Mouse (Mus musculus): ENCODE data around the gene Wfdc21.

Wfdc21 gene

DNA sequence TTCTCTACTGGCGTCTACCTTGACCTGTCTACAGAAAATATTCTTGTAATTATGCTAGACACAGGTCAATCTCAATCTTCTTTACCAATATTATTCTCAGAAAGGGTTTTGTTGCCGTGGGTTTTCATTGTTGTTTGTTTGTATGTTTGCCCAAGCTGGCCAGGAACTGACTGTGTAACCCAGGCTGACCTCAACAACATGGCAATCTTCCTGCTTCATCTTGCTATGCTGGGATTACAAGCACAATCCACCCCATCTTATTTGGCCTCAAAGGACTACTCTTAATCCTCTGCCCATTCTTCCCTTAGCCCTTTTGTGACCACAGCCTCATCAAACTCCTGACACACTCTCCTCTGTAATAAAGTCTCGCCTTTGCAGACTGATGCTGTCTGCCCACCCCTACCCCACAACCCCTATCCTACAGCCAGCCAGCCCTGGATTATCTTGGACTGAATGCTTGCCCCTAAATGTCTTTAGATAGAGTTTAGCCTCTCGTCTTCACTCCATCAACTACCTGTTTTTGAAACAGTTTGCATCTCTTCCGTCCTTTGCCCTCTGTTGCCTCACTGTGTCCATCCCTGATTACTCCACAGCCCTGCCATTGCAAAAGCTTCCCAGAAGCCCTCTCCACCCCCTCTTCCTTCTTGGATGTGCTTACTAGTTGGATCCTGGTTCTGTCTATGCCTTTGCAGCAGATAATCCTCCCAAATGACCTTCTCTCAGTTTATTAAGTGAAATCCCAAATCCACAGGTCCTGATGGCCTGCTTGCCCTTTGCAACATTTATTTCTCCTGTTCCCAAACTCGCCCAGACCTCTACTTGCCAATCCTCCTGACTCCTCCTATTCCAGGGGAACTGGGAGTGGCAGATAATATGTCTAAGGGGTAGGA is 881 bp downstream of the Wfdc21 start:
- no peak for DNase-seq (ENCODE audit: extremely low read depth, insufficient read length, low spot score)

DNA sequence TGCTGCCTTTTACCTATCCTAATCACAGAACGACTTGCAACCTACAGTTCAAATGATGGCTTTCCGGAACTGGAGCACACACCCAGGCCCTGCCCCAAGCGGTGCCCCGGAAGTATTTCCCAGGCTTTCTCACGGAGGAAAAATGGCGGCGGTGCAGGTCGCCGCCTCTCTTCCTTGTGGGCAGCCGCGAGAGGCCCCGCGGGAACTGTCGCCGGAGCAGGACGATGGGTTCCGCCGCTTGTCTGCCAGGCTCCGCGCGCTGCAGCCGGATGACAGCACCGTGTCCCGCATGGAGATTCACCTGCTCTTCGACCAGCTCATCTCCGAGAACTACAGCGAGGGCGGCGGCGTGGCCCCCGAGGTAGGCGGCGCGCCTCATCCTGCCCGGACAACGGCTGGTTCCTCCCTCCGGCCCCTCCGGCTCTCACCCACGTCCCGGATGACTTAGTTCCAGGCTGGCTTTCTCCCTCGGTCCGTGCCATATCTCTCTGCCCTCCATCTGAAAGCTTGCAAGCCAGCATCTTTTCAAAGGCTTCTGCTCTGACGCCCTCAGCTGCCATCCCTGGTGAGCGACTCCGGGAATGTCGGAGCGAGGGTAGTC is 6.9 kb downstream of the Wfdc21 start, which contains the start of gene Heatr6:
TSS of gene Heatr6 (plus strand) at position 116 of the 601 bp plus-strand sequence.
- peak; percentile 89 for DNase-seq (ENCODE audit: extremely low read depth, insufficient read length, low spot score)

DNA sequence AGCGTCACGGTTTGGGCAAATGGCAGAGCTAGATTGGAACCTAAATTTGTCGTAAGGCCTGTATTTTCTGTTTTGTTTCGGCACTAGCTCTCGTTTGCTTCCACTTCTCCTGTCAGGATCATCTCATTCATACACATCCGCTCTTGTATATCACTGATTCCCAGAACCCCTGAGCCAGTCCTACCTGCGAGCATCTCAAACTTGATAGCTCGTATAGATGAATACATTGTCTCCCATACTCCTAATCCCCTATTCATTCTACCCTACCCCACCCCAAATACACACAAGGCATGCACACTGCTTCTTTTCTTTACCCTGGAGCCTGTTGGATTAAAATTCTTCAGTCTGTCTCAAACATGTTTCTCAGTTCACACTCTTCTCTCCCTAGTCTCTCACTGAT is 7.5 kb downstream of the Wfdc21 start:
- DNase-seq (ENCODE audit: extremely low read depth, insufficient read length, low spot score), result no peak

DNA sequence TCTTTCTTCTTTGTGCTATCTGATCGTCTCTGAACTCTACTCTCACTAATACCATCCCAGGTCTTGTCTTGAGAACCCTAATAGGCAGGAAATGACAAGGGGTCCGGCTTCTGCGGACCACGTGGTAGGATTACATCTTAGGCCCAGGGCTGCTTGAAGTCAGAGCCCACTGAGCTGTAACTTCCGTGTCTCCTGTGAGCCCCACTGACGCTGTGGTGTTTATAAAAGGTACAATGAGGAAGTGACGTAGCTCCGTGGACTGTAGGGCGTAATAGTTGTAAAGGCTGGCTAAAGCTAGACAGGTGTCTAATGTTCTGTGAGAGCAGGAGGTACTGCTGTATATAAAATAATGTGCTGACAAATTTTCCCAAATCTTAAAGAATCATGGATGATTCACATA is 20.6 kb downstream of the Wfdc21 start:
- no peak for DNase-seq (ENCODE audit: extremely low read depth, insufficient read length, low spot score)

- DNase-seq (ENCODE audit: extremely low read depth, insufficient read length, low spot score), result no peak
These were observed 22.2 kb downstream of the Wfdc21 start for GRCm38 (mm10) chr11:83768976-83769375.

- DNase-seq (ENCODE audit: extremely low read depth, insufficient read length, low spot score), result no peak
These were observed 24.3 kb downstream of the Wfdc21 start for GRCm38 (mm10) chr11:83771014-83771413.

DNA sequence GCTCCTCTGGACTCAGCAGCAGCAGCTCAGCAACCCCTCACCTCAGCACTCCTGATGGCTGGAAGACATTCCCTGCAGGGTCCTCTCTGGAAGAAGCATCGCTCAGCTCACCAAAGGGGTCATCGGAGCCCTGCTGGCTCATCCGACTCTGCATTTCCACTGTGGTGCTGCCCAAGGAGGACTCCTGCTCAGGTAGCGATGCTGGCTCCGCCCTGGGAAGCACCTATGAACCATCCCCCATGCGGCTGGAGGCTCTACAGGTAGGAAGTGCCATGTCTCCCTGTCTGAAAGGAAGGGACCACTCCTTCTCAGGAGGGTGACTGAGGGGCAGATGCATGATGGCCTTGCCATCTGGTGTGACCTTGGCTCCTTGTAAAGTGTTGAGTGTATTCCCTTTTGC is 25.6 kb downstream of the Wfdc21 start:
- no peak for DNase-seq (ENCODE audit: extremely low read depth, insufficient read length, low spot score)

DNA sequence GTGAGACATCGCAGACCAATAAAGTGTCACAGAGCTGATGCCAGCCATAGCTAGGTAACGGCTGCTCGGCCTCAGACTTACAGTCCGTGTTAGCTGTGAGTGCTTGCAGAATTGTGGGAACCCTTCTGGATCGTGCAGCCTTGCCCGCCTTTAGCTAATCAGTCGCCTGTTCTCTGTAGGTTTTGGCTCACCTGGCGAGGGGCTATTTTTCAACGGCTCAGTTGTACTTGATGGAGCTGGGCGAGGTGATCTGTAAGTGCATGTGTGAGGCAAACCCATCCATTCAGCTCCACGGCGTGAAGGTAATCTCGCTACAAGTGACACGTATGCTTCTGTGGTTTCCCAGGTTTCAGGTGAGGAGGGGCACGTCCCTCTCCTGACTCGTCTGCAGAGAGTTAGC is 27.0 kb downstream of the Wfdc21 start:
- no peak for DNase-seq (ENCODE audit: extremely low read depth, insufficient read length, low spot score)

DNA sequence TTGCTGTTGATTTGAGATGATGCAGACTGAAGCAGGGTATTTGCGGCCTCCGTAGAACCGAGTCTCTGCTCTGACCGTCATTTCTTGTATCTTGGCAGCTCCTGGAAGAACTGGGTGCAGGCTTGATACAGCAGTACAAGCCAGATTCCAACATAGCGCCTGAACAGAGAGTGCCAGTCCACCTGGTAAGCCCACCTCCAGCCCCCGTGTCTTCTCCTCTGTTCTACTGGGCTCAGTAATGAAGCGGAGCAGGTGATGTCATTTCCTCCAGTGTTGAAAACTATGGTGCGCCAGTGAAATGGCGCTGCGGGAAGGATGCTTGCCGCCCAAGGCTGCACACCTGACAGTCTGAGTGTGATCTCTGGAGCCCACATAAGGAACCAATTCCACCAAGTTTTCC is 27.6 kb downstream of the Wfdc21 start:
- no peak for DNase-seq (ENCODE audit: extremely low read depth, insufficient read length, low spot score)

- DNase-seq (ENCODE audit: extremely low read depth, insufficient read length, low spot score), result no peak
These were observed 30.1 kb downstream of the Wfdc21 start for GRCm38 (mm10) chr11:83776798-83777197.

GRCm38 (mm10) chr11:83783931-83784600 is 37.3 kb downstream of the Wfdc21 start:
- no peak for DNase-seq (ENCODE audit: extremely low read depth, insufficient read length, low spot score)

- no peak for DNase-seq (ENCODE audit: extremely low read depth, insufficient read length, low spot score)
These were observed 37.9 kb downstream of the Wfdc21 start for GRCm38 (mm10) chr11:83784661-83785060.

DNA sequence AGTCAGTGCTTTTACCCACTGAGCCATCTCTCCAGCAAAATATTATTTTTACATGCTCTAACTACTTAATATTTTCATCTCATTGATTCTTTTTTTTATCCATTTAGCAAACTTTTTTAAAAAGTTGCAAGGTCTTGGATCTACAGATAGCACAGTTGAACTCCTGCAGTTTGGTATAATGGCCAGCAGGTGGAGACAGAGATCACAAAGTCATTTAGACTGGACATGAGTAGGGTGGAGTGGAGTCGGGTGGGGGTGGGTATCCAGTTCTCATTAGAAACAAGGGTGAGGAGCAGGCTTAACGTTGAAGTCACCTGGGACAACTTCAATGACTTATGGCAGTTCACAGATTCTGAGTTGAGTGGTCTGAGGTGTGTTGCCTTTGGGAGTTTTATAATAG is 38.6 kb downstream of the Wfdc21 start:
- peak; percentile 25 for DNase-seq (ENCODE audit: extremely low read depth, insufficient read length, low spot score)

DNA sequence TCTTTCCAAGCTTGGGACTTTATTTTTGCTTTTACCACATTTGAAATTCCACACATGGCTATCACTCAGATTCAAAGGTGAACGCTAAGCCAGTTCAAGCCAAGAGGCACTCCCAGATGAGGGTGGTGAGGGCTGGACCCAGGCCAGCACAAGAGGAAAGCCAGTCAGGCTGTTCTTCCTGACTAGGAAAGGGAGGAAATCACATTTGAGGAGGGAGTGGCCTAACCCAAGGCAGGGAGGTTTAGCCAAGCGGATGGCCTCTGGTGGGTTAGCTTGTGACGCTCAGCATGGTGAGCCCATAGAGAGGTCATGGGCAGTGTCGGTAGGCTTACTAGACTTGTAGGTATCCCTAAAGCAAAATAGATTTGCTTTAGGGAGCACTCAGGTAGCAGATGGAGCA is 40.1 kb downstream of the Wfdc21 start:
- no peak for DNase-seq (ENCODE audit: extremely low read depth, insufficient read length, low spot score)

DNA sequence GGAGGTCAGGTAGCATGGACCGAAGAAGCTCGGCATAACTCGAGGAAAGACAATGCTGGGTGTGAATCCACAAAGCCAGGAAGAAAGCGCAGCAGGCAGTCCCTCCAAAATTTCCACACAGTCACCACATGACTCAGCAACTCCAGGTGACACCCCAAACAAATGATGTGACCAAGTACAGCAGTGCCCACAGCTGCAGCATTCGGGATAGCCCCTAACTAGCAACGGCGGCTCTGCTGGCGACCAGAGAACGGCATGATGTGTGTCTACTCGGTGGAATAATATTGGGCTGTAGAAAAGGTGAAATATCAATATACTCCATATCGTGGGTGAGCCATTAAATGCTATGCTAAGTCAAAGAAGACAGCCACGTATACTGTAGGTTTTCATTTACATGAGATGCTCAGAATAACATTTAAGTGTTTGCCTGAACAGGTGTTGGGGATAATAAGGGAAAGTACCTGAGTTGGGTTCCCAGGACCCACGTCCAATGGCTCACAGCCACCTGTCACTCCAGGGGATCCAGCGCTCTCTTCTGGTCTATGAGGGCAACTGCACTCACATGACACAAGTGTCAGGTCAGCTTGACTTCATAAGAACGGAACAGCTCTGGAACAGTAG is 40.8 kb downstream of the Wfdc21 start:
- no peak for DNase-seq (ENCODE audit: extremely low read depth, insufficient read length, low spot score)

- DNase-seq (ENCODE audit: extremely low read depth, insufficient read length, low spot score), result no peak
These were observed 41.6 kb downstream of the Wfdc21 start for GRCm38 (mm10) chr11:83788331-83788730.

GRCm38 (mm10) chr11:83789259-83789658 is 42.5 kb downstream of the Wfdc21 start:
- DNase-seq (ENCODE audit: extremely low read depth, insufficient read length, low spot score), result peak; percentile 74

- no peak for DNase-seq (ENCODE audit: extremely low read depth, insufficient read length, low spot score)
These were observed 44.4 kb downstream of the Wfdc21 start for GRCm38 (mm10) chr11:83791133-83791532.

DNA sequence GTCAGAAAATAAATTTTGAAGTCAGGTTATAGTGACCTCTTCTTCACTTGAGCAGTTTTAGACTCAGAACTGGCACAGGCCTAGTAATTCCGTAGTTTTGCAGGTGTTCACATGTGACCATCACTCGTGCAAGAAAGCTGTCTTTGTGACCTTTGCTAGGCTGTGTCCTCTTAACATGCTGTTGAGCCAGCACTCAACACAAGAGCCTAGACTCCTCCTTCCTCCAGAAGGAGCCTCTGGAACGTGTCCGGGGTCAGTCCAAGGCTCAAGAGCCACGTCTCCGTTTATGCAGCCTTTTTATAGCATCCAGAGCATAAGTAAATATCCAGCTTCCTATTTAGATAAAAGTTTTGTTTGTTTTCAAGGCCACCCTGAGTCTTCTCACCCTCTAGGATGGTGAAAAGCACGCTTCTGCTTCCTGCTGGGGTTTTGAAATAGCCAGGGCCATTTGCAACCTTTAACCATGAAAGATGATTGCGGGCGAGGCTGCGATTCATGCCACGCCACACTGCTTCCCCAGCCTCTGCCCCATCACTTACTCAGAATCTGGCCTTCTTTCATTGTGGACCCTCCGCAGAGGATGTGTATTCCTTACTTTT is 45.7 kb downstream of the Wfdc21 start:
- DNase-seq (ENCODE audit: extremely low read depth, insufficient read length, low spot score), result no peak

GRCm38 (mm10) chr11:83793264-83793663 is 46.5 kb downstream of the Wfdc21 start:
- DNase-seq (ENCODE audit: extremely low read depth, insufficient read length, low spot score), result no peak

- DNase-seq (ENCODE audit: extremely low read depth, insufficient read length, low spot score), result no peak
These were observed 49.4 kb downstream of the Wfdc21 start for GRCm38 (mm10) chr11:83796112-83796511.
